Mouse (Mus musculus): ENCODE results near the gene Rdh19. TPM values are rescaled to one million over a fixed set of nuclear protein-coding genes. Genes with fewer than 3 reads are reported as not detected.

The Rdh19 gene
- total RNA-seq, 2 experiments from 2014 or later: not detected

Other genes starting within 250 kb of the Rdh19 start
- gene Lrp1, start 228.8 kb upstream of the Rdh19 start, total RNA-seq (2021): 100 to 1,000 TPM; 259 to 316 TPM
- 1 to 10 TPM; 4.1 to 7.2 TPM for gene Stat6, start 206.9 kb upstream of the Rdh19 start, total RNA-seq (2021)
- gene Nemp1, start 183.0 kb upstream of the Rdh19 start, total RNA-seq (2021): 1 to 10 TPM; 5.8 TPM
- gene Nab2, start 181.4 kb upstream of the Rdh19 start, total RNA-seq (2021): 10 to 100 TPM; 43.0 to 46.0 TPM
- gene Myo1a, start 144.8 kb upstream of the Rdh19 start, total RNA-seq (2021): 1 to 10 TPM in 1 of 2 experiments, under 1 TPM in 1; 0.66 to 1.0 TPM
- 1 to 10 TPM; 4.2 to 5.0 TPM for gene Tac2, start 125.5 kb upstream of the Rdh19 start, total RNA-seq (2021)
- 10 to 100 TPM in 1 of 2 experiments, 1 to 10 TPM in 1; 9.9 to 10.1 TPM for gene Zbtb39, start 110.4 kb upstream of the Rdh19 start, total RNA-seq (2021)
- 1 to 10 TPM in 1 of 2 experiments, under 1 TPM in 1; 0.74 to 1.4 TPM for gene Gpr182, start 98.2 kb upstream of the Rdh19 start, total RNA-seq (2021)
- under 1 TPM; 0.12 to 0.14 TPM for gene Rdh1, start 90.2 kb upstream of the Rdh19 start, total RNA-seq (2021)
- gene Rdh16f1, start 90.1 kb upstream of the Rdh19 start, total RNA-seq (2021): under 1 TPM in 1 of 2 experiments, not detected in 1; 0.42 TPM
- under 1 TPM in 1 of 2 experiments, not detected in 1; 0.47 TPM for gene Rdh9, start 73.5 kb upstream of the Rdh19 start, total RNA-seq (2021)
- under 1 TPM; 0.10 to 0.16 TPM for gene Rdh16, start 48.8 kb upstream of the Rdh19 start, total RNA-seq (2021)
- not detected for gene Rdh16f2, start 16.5 kb downstream of the Rdh19 start, total RNA-seq (2021)
- not detected for gene Rdh7, start 38.9 kb downstream of the Rdh19 start, total RNA-seq (2021)
- gene Sdr9c7, start 48.6 kb downstream of the Rdh19 start, total RNA-seq (2021): not detected
- not detected for gene Hsd17b6, start 157.7 kb downstream of the Rdh19 start, total RNA-seq (2021)
- gene Prim1, start 165.2 kb downstream of the Rdh19 start, total RNA-seq (2021): 1 to 10 TPM; 6.6 to 6.8 TPM
- gene Naca, start 185.6 kb downstream of the Rdh19 start, total RNA-seq (2021): 100 to 1,000 TPM; 317 to 351 TPM
- 100 to 1,000 TPM; 134 to 145 TPM for gene Ptges3, start 209.0 kb downstream of the Rdh19 start, total RNA-seq (2021)
- 1,000 to 10,000 TPM; 1,588 to 1,852 TPM for gene Atp5b, start 233.3 kb downstream of the Rdh19 start, total RNA-seq (2021)
- gene Baz2a, start 241.6 kb downstream of the Rdh19 start, total RNA-seq (2021): 10 to 100 TPM; 32.2 to 42.5 TPM